Mouse (Mus musculus) heart, embryonic 12.5 days (tissue): ENCODE results near the gene Dstn. TPM values are rescaled to one million over a fixed set of nuclear protein-coding genes. Genes with fewer than 3 reads are reported as not detected.

ENCODE experiments used
- ATAC-seq: fragments of 200-750 bp; cut with Nextera tagmentation; 2 replicates; pipeline ENCODE4 v1.8.0; 2017; ENCODE audit warnings: moderate TSS enrichment, moderate library complexity; ENCODE audit not compliant: insufficient number of reproducible peaks, low FRiP score
- H3K27ac ChIP-seq: fragments of 300-500 bp; sonication (generic); 2 replicates; pipeline ENCODE4 v1.5.1; 2016; ENCODE audit warnings: mild to moderate bottlenecking, moderate library complexity; ENCODE audit not compliant: poor library complexity, severe bottlenecking
- H3K27me3 ChIP-seq: fragments of 300-500 bp; sonication (generic); replicated peaks from 2 replicates; pipeline ENCODE4 v1.6.1; 2016; ENCODE audit warnings: mild to moderate bottlenecking, moderate library complexity
- H3K36me3 ChIP-seq: fragments of 300-500 bp; sonication (generic); 2 replicates; pipeline ENCODE4 v1.6.1; 2016; ENCODE audit warnings: mild to moderate bottlenecking, moderate library complexity
- H3K4me1 ChIP-seq: fragments of 300-500 bp; sonication (generic); replicated peaks from 2 replicates; pipeline ENCODE4 v1.6.1; 2016; ENCODE audit warnings: mild to moderate bottlenecking
- H3K4me2 ChIP-seq: fragments of 300-500 bp; sonication (generic); 2 replicates; pipeline ENCODE4 v1.6.1; 2016; ENCODE audit warnings: mild to moderate bottlenecking, moderate library complexity
- H3K4me3 ChIP-seq: fragments of 300-500 bp; sonication (generic); 2 replicates; pipeline ENCODE4 v1.5.1; 2016; ENCODE audit warnings: mild to moderate bottlenecking
- H3K9ac ChIP-seq: fragments of 300-500 bp; sonication (generic); 2 replicates; pipeline ENCODE4 v1.6.1; 2016; ENCODE audit warnings: mild to moderate bottlenecking, moderate library complexity
- H3K9me3 ChIP-seq: fragments of 300-500 bp; sonication (generic); replicated peaks from 2 replicates; pipeline ENCODE4 v1.6.1; 2016; ENCODE audit warnings: mild to moderate bottlenecking, moderate library complexity
- WGBS: fragments of 180-500 bp; shearing (Covaris S2); methylation state at CpG from one replicate; pipeline ENCODE4 v1.1.7; 2016; 5-methylcytosine and 5-hydroxymethylcytosine counted together
- polyA plus RNA-seq: library from polyadenylated mRNA; unstranded; fragments of >200 nt; fragmentation: Nextera tagmentation; extraction: Ambion mirVana; gene quantifications from 2 replicates; pipeline ENCODE4 v1.2.1, GENCODE M21; 2016

The Dstn gene
- polyA plus RNA-seq, 1 experiment from 2014 or later, result 963 TPM

DNA sequence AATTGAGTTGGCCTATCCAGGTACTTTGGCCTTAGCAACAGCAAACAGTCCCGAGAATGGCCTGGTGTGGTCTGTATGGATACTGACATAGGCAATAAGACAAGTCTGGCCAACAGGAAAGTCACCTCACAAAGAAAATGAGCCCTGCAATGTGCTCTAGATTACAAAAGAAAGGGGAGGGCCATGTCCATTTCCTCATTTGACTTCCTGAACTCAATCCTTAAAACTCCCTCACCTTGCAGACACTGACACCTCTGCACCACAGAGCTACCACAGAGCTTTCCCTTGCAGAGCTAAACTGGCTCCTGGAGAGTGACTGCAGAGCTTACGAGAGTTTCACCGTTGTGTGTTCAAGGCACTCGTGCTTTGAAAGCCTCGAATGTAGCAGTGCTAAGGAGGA lies 47.1 kb downstream of the Dstn start:
- Histone ChIP-seq H3K36me3 (peaks cover 81% of the 10 kb centered on the region), H3K4me1 (no peaks in the 10 kb centered on the region), H3K4me2 (no peak overlapping the region), H3K27me3 (no peaks in the 10 kb centered on the region), H3K9me3 (no peaks in the 10 kb centered on the region), H3K27ac (no peak overlapping the region), H3K9ac (no peak overlapping the region), H3K4me3 (no peak overlapping the region)
- ATAC-seq, result no peak
- WGBS, result 90% methylated on average over 5 of the region's 5 CpGs

DNA sequence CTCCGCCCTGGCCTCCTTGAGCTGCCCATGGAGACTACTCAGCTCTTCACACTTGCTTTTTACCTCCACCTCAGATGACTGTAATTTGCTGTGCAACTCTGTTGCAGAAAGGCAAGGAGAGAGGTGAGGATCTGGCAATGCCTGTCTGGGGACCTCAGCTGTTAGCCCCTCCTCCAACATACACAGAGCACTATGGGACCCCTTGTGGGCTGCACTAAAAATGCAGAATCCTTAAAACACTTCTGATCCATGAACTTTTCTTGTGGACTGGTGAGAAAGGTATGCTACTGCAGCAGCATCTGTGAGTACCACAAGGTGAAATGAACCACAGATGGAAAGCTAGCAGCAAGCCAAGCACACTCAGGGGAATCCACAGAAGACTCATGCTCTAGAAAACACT lies 48.2 kb downstream of the Dstn start:
- Histone ChIP-seq H3K4me2 (no peak overlapping the region), H3K9ac (no peak overlapping the region), H3K4me1 (0 out of 2 replicates have a peak, but pooled peaks cover 1% of the 10 kb centered on the region), H3K9me3 (no peaks in the 10 kb centered on the region), H3K27ac (no peak overlapping the region), H3K36me3 (peaks cover 81% of the 10 kb centered on the region), H3K27me3 (no peaks in the 10 kb centered on the region), H3K4me3 (no peak overlapping the region)
- no peak for ATAC-seq
- 96% methylated on average over 1 of the region's 1 CpGs for WGBS

DNA sequence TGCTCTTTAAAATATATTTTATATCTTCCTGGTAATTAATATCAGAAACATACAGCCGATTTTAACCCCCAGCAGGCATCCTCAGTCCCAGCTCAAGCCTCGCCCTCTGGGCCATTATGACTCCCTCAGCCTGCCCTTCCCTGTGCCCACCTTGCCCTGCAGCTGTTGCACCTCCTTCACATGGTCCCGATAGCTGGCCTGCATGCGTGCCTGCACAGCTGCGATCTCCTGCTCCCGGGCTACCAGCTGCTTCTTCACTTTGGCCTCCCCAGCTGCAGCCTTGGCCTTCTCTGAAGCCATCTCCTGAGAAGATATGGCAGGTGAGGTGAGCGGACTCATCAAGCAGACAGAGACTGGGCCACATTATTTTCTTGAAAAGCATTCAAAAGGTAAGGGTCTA lies 54.1 kb downstream of the Dstn start:
- H3K4me2 ChIP-seq, result no peak overlapping the region
- no peak for ATAC-seq
- H3K27me3 ChIP-seq, result no peaks in the 10 kb centered on the region
- 93% methylated on average over 7 of the region's 7 CpGs for WGBS
- peaks cover 100% of the 10 kb centered on the region for H3K36me3 ChIP-seq
- no peaks in the 10 kb centered on the region for H3K9me3 ChIP-seq
- no peak overlapping the region for H3K9ac ChIP-seq
- H3K4me1 ChIP-seq, result 0 out of 2 replicates have a peak, but pooled peaks cover 5% of the 10 kb centered on the region
- H3K4me3 ChIP-seq, result no peak overlapping the region
- H3K27ac ChIP-seq, result no peak overlapping the region

DNA sequence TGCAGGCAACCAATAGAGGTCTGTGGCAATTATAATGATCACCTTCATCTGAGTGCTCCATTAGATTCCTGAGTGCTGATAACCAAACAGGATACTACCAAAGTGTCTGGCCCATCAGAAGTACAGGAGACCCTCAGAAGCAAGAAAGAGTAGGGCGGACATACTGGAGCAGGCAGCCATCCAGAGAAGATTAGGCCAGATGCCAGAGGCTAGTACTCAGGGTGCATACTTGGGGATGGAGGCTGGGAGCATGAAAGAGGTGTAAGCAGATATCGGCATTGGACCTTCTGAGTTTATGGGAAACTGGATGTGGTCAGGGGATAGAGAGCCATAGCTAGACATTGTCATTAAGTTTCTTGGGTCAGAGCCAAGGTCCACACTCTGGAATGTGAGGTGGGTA lies 55.7 kb downstream of the Dstn start:
- Histone ChIP-seq H3K36me3 (peaks cover 94% of the 10 kb centered on the region), H3K27me3 (no peaks in the 10 kb centered on the region), H3K9me3 (no peaks in the 10 kb centered on the region), H3K4me3 (no peak overlapping the region), H3K9ac (no peak overlapping the region), H3K27ac (no peak overlapping the region), H3K4me2 (no peak overlapping the region), H3K4me1 (0 out of 2 replicates have a peak, but pooled peaks cover 5% of the 10 kb centered on the region)
- no peak for ATAC-seq
- WGBS, result 82% methylated on average over 2 of the region's 2 CpGs

DNA sequence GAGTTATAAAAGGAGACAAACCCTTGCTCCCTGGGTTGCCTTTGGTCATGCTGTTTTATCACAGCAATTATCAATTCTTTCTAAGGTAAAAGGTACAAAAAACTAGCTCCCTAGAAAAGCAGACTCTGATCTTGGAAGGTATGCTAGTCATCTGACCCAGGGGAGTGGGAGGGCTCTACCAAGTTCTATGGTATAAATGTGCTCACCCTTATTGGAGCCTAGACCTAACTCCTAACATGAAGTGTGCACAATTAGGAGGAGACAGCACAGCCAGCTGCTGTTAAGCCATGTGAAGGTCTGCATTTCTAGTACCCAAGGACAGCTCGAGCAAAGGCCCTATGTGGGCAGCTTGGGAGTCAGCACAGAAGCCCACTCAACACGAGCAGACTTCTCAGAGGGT lies 56.8 kb downstream of the Dstn start:
- H3K27ac ChIP-seq, result no peak overlapping the region
- no peak overlapping the region for H3K4me3 ChIP-seq
- no peak overlapping the region for H3K4me2 ChIP-seq
- 77% methylated on average over 2 of the region's 2 CpGs for WGBS
- H3K9ac ChIP-seq, result no peak overlapping the region
- 0 out of 2 replicates have a peak, but pooled peaks cover 5% of the 10 kb centered on the region for H3K4me1 ChIP-seq
- peaks cover 84% of the 10 kb centered on the region for H3K36me3 ChIP-seq
- no peaks in the 10 kb centered on the region for H3K9me3 ChIP-seq
- no peaks in the 10 kb centered on the region for H3K27me3 ChIP-seq
- no peak for ATAC-seq

DNA sequence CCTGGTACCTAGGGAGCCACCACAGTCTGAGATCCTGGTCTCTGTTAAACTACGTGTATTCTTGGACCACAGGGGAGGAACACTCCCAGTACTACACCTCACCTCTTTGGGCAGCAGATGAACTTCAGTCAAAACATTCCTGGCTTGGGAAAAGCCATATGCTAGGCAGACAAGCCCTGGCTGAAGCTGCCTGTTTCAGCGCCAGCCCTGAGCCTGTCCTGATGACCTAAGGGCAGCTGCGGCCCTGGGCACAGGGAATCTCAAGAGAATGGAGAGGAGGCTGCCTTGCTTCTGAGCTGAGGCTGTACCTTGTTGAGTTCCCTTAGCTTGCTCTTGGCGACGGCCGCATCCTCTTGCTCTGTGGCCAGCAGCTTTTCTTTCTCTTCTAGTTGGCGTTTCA lies 58.0 kb downstream of the Dstn start:
- Histone ChIP-seq H3K9me3 (no peaks in the 10 kb centered on the region), H3K4me3 (no peak overlapping the region), H3K36me3 (peaks cover 75% of the 10 kb centered on the region), H3K4me2 (no peak overlapping the region), H3K27ac (no peak overlapping the region), H3K9ac (no peak overlapping the region), H3K4me1 (0 out of 2 replicates have a peak, but pooled peaks cover 5% of the 10 kb centered on the region), H3K27me3 (no peaks in the 10 kb centered on the region)
- ATAC-seq, result no peak
- 93% methylated on average over 7 of the region's 7 CpGs for WGBS

DNA sequence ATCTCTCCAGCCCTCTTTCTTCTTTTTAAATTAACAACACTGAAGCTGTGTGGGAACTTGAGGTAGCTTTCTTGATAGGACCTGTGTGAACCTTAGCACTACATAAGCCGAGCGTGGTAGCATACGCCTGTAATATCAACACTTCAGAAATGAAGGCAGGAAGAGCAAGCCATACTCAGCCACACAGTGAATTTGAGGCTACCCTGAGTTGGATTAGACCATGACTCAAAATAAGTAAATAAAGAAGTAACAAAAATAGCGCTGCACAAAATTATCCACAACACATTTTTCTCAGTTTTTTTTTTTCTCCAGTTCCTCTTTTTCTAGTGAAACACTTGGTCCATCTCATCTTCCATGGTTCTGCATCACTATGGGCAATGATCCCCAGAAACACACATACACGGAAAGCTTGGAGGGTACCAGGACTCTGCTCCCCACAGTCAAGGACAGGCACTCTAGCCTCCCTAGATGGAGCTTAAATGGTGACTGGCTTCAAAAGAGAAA lies 60.1 kb downstream of the Dstn start:
- no peak overlapping the region for H3K27ac ChIP-seq
- 97% methylated on average over 5 of the region's 5 CpGs for WGBS
- peaks cover 69% of the 10 kb centered on the region for H3K36me3 ChIP-seq
- ATAC-seq, result no peak
- H3K27me3 ChIP-seq, result no peaks in the 10 kb centered on the region
- 0 out of 2 replicates have a peak, but pooled peaks cover 5% of the 10 kb centered on the region for H3K4me1 ChIP-seq
- H3K4me3 ChIP-seq, result no peak overlapping the region
- H3K4me2 ChIP-seq, result no peak overlapping the region
- H3K9ac ChIP-seq, result no peak overlapping the region
- no peaks in the 10 kb centered on the region for H3K9me3 ChIP-seq

DNA sequence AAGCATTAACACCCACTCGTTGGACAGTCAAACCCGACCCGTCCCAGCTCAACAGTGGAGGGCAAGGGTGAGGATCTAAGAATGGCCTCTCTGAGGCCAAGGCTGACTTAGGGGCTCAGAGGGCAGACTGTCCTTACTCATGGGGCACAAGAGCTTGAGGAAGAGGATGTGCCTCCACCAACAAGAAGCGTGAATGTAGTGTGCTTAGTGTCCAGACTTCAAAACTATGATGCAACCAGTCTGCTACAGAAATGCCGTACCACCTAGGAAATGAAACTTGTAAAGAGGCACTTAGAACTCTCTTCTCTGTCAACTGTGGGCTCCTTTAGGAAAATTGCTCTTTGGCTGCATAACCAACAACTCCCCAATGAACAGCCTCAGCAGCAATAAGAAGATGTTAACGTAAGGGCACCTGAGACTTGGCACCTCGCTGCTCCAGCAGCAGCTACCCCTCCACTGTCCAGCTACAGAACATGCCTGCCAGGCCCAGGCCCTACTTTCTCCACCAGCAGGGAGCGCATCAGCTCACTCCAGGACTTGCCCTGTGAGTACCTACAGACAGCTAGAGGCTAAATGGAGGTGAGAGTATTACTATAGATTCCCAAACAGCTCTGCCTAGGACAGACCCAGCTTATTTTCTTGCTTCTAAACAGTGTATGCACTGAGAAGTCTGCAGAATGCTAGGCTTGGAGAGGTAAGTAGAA lies 63.5 kb downstream of the Dstn start:
- H3K4me2 ChIP-seq, result no peak overlapping the region
- H3K9ac ChIP-seq, result no peak overlapping the region
- no peak overlapping the region for H3K4me3 ChIP-seq
- no peak overlapping the region for H3K27ac ChIP-seq
- H3K4me1 ChIP-seq, result peaks cover 21% of the 10 kb centered on the region
- 91% methylated on average over 8 of the region's 8 CpGs for WGBS
- no peaks in the 10 kb centered on the region for H3K9me3 ChIP-seq
- ATAC-seq, result no peak
- peaks cover 48% of the 10 kb centered on the region for H3K36me3 ChIP-seq
- no peaks in the 10 kb centered on the region for H3K27me3 ChIP-seq

DNA sequence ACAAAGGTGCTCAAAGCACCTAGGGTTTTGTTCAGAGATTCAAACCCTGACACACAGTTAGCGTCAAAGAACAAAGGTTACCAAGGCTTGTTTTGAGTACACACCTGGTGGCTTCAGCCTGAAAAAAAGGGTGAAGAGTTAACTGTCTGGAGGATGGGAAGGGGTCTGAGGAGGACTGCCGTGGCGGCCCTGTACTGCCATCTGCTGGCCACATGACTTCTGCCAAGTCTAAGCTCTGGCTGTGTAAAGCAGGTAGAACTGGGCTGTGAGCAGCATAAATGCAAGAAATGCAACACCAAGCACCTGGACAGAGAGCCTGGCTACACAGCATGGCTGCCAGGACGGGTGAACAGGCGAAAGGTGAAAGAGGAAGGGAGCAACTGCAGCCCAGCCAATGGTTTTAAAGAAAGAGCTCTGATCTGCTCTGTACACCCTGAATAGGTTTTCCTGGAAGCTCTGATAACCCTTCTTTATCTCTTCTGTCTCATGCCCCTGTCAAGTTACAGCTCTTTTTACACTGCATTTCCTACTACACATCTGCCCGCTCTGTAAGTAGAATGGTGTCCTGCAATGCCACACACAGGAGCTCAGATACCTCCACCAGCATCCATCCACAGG lies 65.8 kb downstream of the Dstn start:
- 28% methylated on average over 6 of the region's 6 CpGs for WGBS
- no peaks in the 10 kb centered on the region for H3K27me3 ChIP-seq
- ATAC-seq, result peak; percentile 54; the same call in 1 of the 2 replicates
- no peak overlapping the region for H3K9ac ChIP-seq
- H3K36me3 ChIP-seq, result peaks cover 49% of the 10 kb centered on the region
- H3K4me3 ChIP-seq, result no peak overlapping the region
- no peaks in the 10 kb centered on the region for H3K9me3 ChIP-seq
- H3K27ac ChIP-seq, result no peak overlapping the region
- no peak overlapping the region for H3K4me2 ChIP-seq
- H3K4me1 ChIP-seq, result peaks cover 27% of the 10 kb centered on the region

DNA sequence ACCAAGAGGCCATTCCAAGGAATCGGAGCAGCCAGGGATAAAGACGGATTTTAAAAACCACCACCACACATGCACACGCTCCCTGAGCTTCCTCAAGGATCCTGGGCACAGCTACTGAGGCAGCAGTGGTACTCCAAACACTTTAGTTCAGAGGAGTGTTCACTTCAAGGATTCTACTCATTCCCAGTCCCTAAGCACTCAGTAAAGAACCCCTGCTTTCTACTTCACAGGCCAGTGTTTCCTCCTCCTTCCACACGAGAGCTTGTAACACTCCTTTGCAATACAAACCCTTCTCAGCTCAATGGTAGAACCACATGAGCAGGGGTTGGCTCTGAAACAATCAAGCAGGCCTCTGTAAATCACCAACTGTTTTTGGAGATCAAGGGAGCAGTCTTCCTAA lies 67.0 kb downstream of the Dstn start:
- H3K9me3 ChIP-seq, result no peaks in the 10 kb centered on the region
- H3K4me3 ChIP-seq, result no peak overlapping the region
- WGBS, result 74% methylated on average over 4 of the region's 4 CpGs
- H3K4me2 ChIP-seq, result no peak overlapping the region
- H3K27ac ChIP-seq, result no peak overlapping the region
- no peaks in the 10 kb centered on the region for H3K27me3 ChIP-seq
- ATAC-seq, result no peak
- H3K9ac ChIP-seq, result no peak overlapping the region
- peaks cover 27% of the 10 kb centered on the region for H3K4me1 ChIP-seq
- peaks cover 54% of the 10 kb centered on the region for H3K36me3 ChIP-seq

DNA sequence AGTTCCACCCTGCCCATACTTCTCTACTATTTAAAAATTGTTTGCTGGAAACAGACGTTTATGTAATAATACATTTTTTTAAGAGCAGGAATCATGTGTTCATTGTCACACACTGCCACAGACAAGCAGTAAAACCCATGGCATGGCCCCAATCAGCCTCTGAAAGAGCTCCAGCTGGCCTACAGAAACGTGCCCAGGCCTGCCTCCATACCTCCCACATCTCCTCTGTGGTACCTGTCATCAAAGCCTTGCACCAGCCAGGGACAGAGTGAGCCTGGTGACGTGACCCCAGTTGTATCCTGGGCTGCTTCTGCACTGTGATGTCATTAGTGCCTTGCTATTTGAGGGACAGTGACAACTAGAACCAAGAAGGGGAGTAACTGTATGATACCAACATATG lies 67.8 kb downstream of the Dstn start:
- Histone ChIP-seq H3K4me2 (no peak overlapping the region), H3K9me3 (no peaks in the 10 kb centered on the region), H3K9ac (no peak overlapping the region), H3K27me3 (no peaks in the 10 kb centered on the region), H3K36me3 (peaks cover 55% of the 10 kb centered on the region), H3K27ac (no peak overlapping the region), H3K4me1 (peaks cover 27% of the 10 kb centered on the region), H3K4me3 (no peak overlapping the region)
- WGBS, result 48% methylated on average over 3 of the region's 3 CpGs
- no peak for ATAC-seq
